Mouse (Mus musculus) CH12.LX (cell line): Measurements from ENCODE around the gene Nutm1. TPM values are rescaled to one million over a fixed set of nuclear protein-coding genes. Genes with fewer than 3 reads are reported as not detected.

Experiments used
- DNase-seq: peaks from one replicate; pipeline ENCODE4 v3.0.0-alpha.2; 2013; ENCODE audit errors: extremely low read depth
- H3K27ac ChIP-seq: 2 replicates; pipeline ENCODE4 v1.5.1; 2012; ENCODE audit warnings: low read depth, mild to moderate bottlenecking, control low read depth, moderate library complexity; ENCODE audit not compliant: insufficient read depth
- H3K27me3 ChIP-seq: replicated peaks from 2 replicates; pipeline ENCODE3; 2012; ENCODE audit warnings: inconsistent platforms
- H3K36me3 ChIP-seq, 2 experiments: replicated peaks in 1 of 2; 2 replicates each; pipeline versions ENCODE3 to v1.6.1; 2012; ENCODE audit warnings: inconsistent platforms in 1 of 2, low read length in 1 of 2, mild to moderate bottlenecking in 1 of 2, mixed read lengths in 1 of 2, moderate library complexity in 1 of 2; ENCODE audit not compliant: control insufficient read depth in 1 of 2, insufficient read depth in 1 of 2
- H3K4me1 ChIP-seq, 2 experiments: 2 replicates each; pipeline ENCODE4 v1.6.1; 2012; ENCODE audit warnings: inconsistent platforms in 1 of 2, moderate library complexity in 1 of 2; ENCODE audit not compliant: insufficient read depth in 2 of 2, control insufficient read depth in 1 of 2
- H3K4me2 ChIP-seq: 2 replicates; pipeline ENCODE4 v1.6.1; 2012; ENCODE audit warnings: low read depth, mild to moderate bottlenecking, control low read depth; ENCODE audit not compliant: poor library complexity, insufficient read depth, severe bottlenecking
- H3K4me3 ChIP-seq, 3 experiments: fragments of 150-350 bp in 1 of 3; sonication (generic) in 1 of 3; replicated peaks in 1 of 3; 2 replicates each; pipeline versions ENCODE3 to v1.5.1; 2011 to 2012; ENCODE audit warnings: low read depth in 2 of 3, low read length in 2 of 3, mild to moderate bottlenecking in 2 of 3, moderate library complexity in 2 of 3, control low read depth in 1 of 3, improper control_type of control experiment in 1 of 3, inconsistent platforms in 1 of 3, mixed read lengths in 1 of 3; ENCODE audit not compliant: poor library complexity in 1 of 3
- H3K79me2 ChIP-seq: replicated peaks from 2 replicates; pipeline ENCODE4 v1.6.1; 2012; ENCODE audit warnings: mild to moderate bottlenecking, moderate library complexity; ENCODE audit not compliant: control insufficient read depth, poor library complexity, insufficient read depth, severe bottlenecking; ENCODE audit errors: extremely low read depth
- H3K9ac ChIP-seq: 2 replicates; pipeline ENCODE4 v1.6.1; 2012; ENCODE audit warnings: low read depth, mild to moderate bottlenecking, control low read depth, moderate library complexity; ENCODE audit not compliant: insufficient read depth
- H3K9me3 ChIP-seq: replicated peaks from 2 replicates; pipeline ENCODE3; 2012; ENCODE audit warnings: low read length, inconsistent platforms, mixed read lengths
- BHLHE40 ChIP-seq: IDR thresholded peaks from 2 replicates; pipeline ENCODE4 v1.6.1; 2011; ENCODE audit warnings: mild to moderate bottlenecking, low read depth, low read length, improper control_type of control experiment
- CHD1 ChIP-seq: IDR thresholded peaks from 2 replicates; pipeline ENCODE4 v1.6.1; 2012; ENCODE audit warnings: low read depth, low read length, improper control_type of control experiment, inconsistent platforms
- CHD2 ChIP-seq: IDR thresholded peaks from 2 replicates; pipeline ENCODE4 v1.6.1; 2011; ENCODE audit warnings: low read length, improper control_type of control experiment
- CTCF ChIP-seq, 2 experiments: IDR thresholded peaks in 1 of 2; conservative IDR thresholded peaks in 1 of 2; 2 replicates each; pipeline ENCODE4 v1.5.1; 2011 to 2012; ENCODE audit warnings: low read depth in 2 of 2, low read length in 2 of 2, improper control_type of control experiment in 1 of 2, inconsistent platforms in 1 of 2, mild to moderate bottlenecking in 1 of 2, moderate library complexity in 1 of 2
- E2F4 ChIP-seq: IDR thresholded peaks from 2 replicates; pipeline ENCODE4 v1.6.1; 2011; ENCODE audit warnings: low read depth, low read length, improper control_type of control experiment; ENCODE audit not compliant: insufficient replicate concordance
- ELF1 ChIP-seq: IDR thresholded peaks from 2 replicates; pipeline ENCODE4 v1.6.1; 2014; ENCODE audit warnings: low read depth, mild to moderate bottlenecking, inconsistent platforms, low read length, improper control_type of control experiment
- EP300 ChIP-seq: IDR thresholded peaks from 2 replicates; pipeline ENCODE4 v1.6.1; 2011; ENCODE audit warnings: low read length, improper control_type of control experiment
- ETS1 ChIP-seq: conservative IDR thresholded peaks from 2 replicates; pipeline ENCODE4 v1.6.1; 2012; ENCODE audit warnings: low read depth, mild to moderate bottlenecking, inconsistent platforms, low read length, improper control_type of control experiment, moderate library complexity
- GABPA ChIP-seq: IDR thresholded peaks from 2 replicates; pipeline ENCODE4 v1.6.1; 2012; ENCODE audit warnings: low read depth, low read length, improper control_type of control experiment, inconsistent platforms; ENCODE audit not compliant: insufficient replicate concordance
- HCFC1 ChIP-seq: IDR thresholded peaks from 2 replicates; pipeline ENCODE4 v1.6.1; 2012; ENCODE audit warnings: low read depth, mild to moderate bottlenecking, inconsistent platforms, low read length, improper control_type of control experiment
- IRF4 ChIP-seq: IDR thresholded peaks from 2 replicates; pipeline ENCODE4 v1.6.1; 2014; ENCODE audit warnings: low read depth, mild to moderate bottlenecking, inconsistent platforms, low read length, improper control_type of control experiment
- JUN ChIP-seq: IDR thresholded peaks from 2 replicates; pipeline ENCODE4 v1.6.1; 2011; ENCODE audit warnings: low read depth, mild to moderate bottlenecking, low read length, improper control_type of control experiment, moderate library complexity; ENCODE audit not compliant: insufficient read depth
- JUND ChIP-seq: conservative IDR thresholded peaks from 2 replicates; pipeline ENCODE4 v1.6.1; 2011; ENCODE audit warnings: low read depth, low read length, improper control_type of control experiment
- KAT2A ChIP-seq: IDR thresholded peaks from 2 replicates; pipeline ENCODE4 v1.6.1; 2012; ENCODE audit warnings: low read length, improper control_type of control experiment, inconsistent platforms; ENCODE audit not compliant: insufficient replicate concordance
- MAFK ChIP-seq: IDR thresholded peaks from 2 replicates; pipeline ENCODE4 v1.6.1; 2011; ENCODE audit warnings: low read length, improper control_type of control experiment; ENCODE audit not compliant: insufficient replicate concordance
- MAX ChIP-seq: IDR thresholded peaks from 2 replicates; pipeline ENCODE4 v1.6.1; 2011; ENCODE audit warnings: low read length, improper control_type of control experiment
- MAZ ChIP-seq: IDR thresholded peaks from 2 replicates; pipeline ENCODE4 v1.6.1; 2012; ENCODE audit warnings: low read depth, mild to moderate bottlenecking, inconsistent platforms, low read length, improper control_type of control experiment, moderate library complexity
- MEF2A ChIP-seq: IDR thresholded peaks from 2 replicates; pipeline ENCODE4 v1.6.1; 2014; ENCODE audit warnings: low read depth, mild to moderate bottlenecking, inconsistent platforms, low read length, improper control_type of control experiment, borderline replicate concordance
- MXI1 ChIP-seq: IDR thresholded peaks from 2 replicates; pipeline ENCODE4 v1.6.1; 2011; ENCODE audit warnings: mild to moderate bottlenecking, low read depth, low read length, improper control_type of control experiment
- MYC ChIP-seq: IDR thresholded peaks from 2 replicates; pipeline ENCODE4 v1.6.1; 2011; ENCODE audit warnings: low read depth, mild to moderate bottlenecking, improper control_type of control experiment, low read length
- NELFE ChIP-seq: IDR thresholded peaks from 2 replicates; pipeline ENCODE4 v1.6.1; 2011; ENCODE audit warnings: low read depth, low read length, improper control_type of control experiment
- NRF1 ChIP-seq: IDR thresholded peaks from 2 replicates; pipeline ENCODE4 v1.6.1; 2014; ENCODE audit warnings: low read depth, mild to moderate bottlenecking, inconsistent platforms, low read length, improper control_type of control experiment, moderate library complexity
- POLR2A ChIP-seq: IDR thresholded peaks from 2 replicates; pipeline ENCODE4 v1.6.1; 2011; ENCODE audit warnings: low read depth, mild to moderate bottlenecking, improper control_type of control experiment, low read length
- POLR2AphosphoS2 ChIP-seq: IDR thresholded peaks from 2 replicates; pipeline ENCODE4 v1.6.1; 2011; ENCODE audit warnings: low read depth, low read length, improper control_type of control experiment
- RAD21 ChIP-seq: IDR thresholded peaks from 2 replicates; pipeline ENCODE4 v1.6.1; 2011; ENCODE audit warnings: low read depth, mild to moderate bottlenecking, low read length, improper control_type of control experiment, moderate library complexity
- RCOR1 ChIP-seq: conservative IDR thresholded peaks from 2 replicates; pipeline ENCODE4 v1.6.1; 2012; ENCODE audit warnings: low read depth, mild to moderate bottlenecking, inconsistent platforms, low read length, improper control_type of control experiment
- SIN3A ChIP-seq: IDR thresholded peaks from 2 replicates; pipeline ENCODE4 v1.6.1; 2012; ENCODE audit warnings: low read length, improper control_type of control experiment, inconsistent platforms
- SMC3 ChIP-seq: IDR thresholded peaks from 2 replicates; pipeline ENCODE4 v1.6.1; 2011; ENCODE audit warnings: low read depth, low read length, improper control_type of control experiment
- TBP ChIP-seq: conservative IDR thresholded peaks from 2 replicates; pipeline ENCODE4 v1.6.1; 2011; ENCODE audit warnings: low read depth, low read length, improper control_type of control experiment
- TCF12 ChIP-seq: IDR thresholded peaks from 2 replicates; pipeline ENCODE4 v1.6.1; 2014; ENCODE audit warnings: low read depth, mild to moderate bottlenecking, inconsistent platforms, low read length, improper control_type of control experiment
- UBTF ChIP-seq: IDR thresholded peaks from 2 replicates; pipeline ENCODE4 v1.6.1; 2012; ENCODE audit warnings: low read depth, mild to moderate bottlenecking, inconsistent platforms, low read length, improper control_type of control experiment, moderate library complexity
- USF1 ChIP-seq: IDR thresholded peaks from 2 replicates; pipeline ENCODE4 v1.6.1; 2014; ENCODE audit warnings: low read depth, mild to moderate bottlenecking, inconsistent platforms, low read length, improper control_type of control experiment
- USF2 ChIP-seq: conservative IDR thresholded peaks from 2 replicates; pipeline ENCODE4 v1.6.1; 2011; ENCODE audit warnings: low read depth, low read length, improper control_type of control experiment
- ZC3H11A ChIP-seq: IDR thresholded peaks from 2 replicates; pipeline ENCODE4 v1.6.1; 2012; ENCODE audit warnings: low read depth, mild to moderate bottlenecking, inconsistent platforms, low read length, improper control_type of control experiment
- ZKSCAN1 ChIP-seq: IDR thresholded peaks from 2 replicates; pipeline ENCODE4 v1.6.1; 2012; ENCODE audit warnings: low read depth, inconsistent platforms, low read length, improper control_type of control experiment, borderline replicate concordance
- ZMIZ1 ChIP-seq: IDR thresholded peaks from 2 replicates; pipeline ENCODE4 v1.6.1; 2012; ENCODE audit warnings: low read depth, mild to moderate bottlenecking, inconsistent platforms, low read length, improper control_type of control experiment
- ZNF384 ChIP-seq: IDR thresholded peaks from 2 replicates; pipeline ENCODE4 v1.6.1; 2012; ENCODE audit warnings: low read depth, low read length, improper control_type of control experiment, inconsistent platforms
- dilution Hi-C: fragments of 300-500 bp; cut with MboI; formaldehyde crosslinking; loops from 2 replicates; pipeline ENCODE4 v1.14.3; 2020; ENCODE audit warnings: low sequenced_read_pairs; ENCODE audit not compliant: extremely low pct_unique_long_range_greater_than_20kb, extremely low pct_ligation_motif_present
- in situ Hi-C: fragments of 300-500 bp; cut with MboI; formaldehyde crosslinking; loops from 3 replicates; pipeline ENCODE4 v1.14.3; 2019; ENCODE audit warnings: low sequenced_read_pairs, low pct_ligation_motif_present, low pct_unique_long_range_greater_than_20kb, mixed read lengths
- polyA plus RNA-seq: library from polyadenylated mRNA; unstranded; fragments of >175 nt; gene quantifications from 2 replicates; pipeline ENCODE4 v1.2.1, GENCODE M21; 2012; ENCODE audit warnings: low read depth; ENCODE audit not compliant: insufficient read length
- total RNA-seq, 2 experiments: library from RNA; depleted of rRNA; stranded (reverse); fragments of 300-350 nt in 1 of 2; fragments of >200 nt in 1 of 2; gene quantifications; 2 replicates each; pipeline ENCODE4 v1.2.3; 2012 to 2014

Gene Nutm1
- total and polyA plus RNA-seq, 3 experiments = not detected

DNA sequence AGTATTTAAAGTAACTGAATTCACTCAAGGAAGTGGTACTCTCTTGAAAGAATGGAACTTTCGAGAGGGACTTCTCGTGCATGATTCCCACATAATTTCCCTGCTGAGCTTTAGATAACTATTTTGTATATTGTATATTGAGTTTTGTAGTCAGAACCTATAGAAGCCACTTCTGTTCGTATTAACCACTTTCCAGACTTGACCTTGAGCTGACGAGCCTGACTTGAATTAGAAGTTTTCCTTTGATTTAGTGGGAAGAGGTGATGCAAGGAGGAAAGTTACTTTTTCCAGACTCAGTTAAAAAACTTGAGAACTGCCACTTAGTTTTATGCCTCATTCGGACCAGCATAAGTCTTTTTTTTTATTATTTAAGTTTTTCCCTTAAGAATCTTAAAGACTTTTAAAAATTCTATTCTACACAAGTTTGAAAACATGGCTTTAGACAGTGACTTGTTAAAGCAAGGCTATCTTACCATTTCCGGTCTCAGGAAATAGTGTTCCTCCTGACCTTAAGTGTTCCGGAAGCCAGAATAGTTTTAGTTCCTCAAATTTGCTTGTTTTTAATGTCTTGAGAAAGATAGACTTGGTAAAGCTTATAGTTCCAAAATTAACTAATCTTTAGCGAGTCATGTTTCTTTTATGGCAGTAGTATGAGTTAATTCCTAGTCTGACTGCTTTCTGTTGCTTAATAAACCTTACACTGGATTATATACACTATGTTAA, 8.6 kb upstream of the Nutm1 start:
- H3K9ac ChIP-seq = peak overlapping the region; percentile 93
- H3K27me3 ChIP-seq = no peaks in the 10 kb centered on the region
- TF ChIP-seq E2F4 = no peak
- TF ChIP-seq UBTF = no peak
- TF ChIP-seq TBP = peak; percentile 92
- TF ChIP-seq RCOR1 = no peak
- TF ChIP-seq HCFC1 = peak; percentile 25; the same call in 1 of the 2 replicates
- peak; percentile 47 for TF ChIP-seq MEF2A
- no peak for TF ChIP-seq ZKSCAN1
- TF ChIP-seq RAD21 = no peak
- no peak for TF ChIP-seq MAZ
- peak; percentile 46; the same call in 1 of the 2 replicates for TF ChIP-seq ETS1
- TF ChIP-seq GABPA = no peak
- no peak for TF ChIP-seq USF2
- TF ChIP-seq BHLHE40 = 0 out of 2 replicates have a peak, but pooled peaks have one; percentile 31
- TF ChIP-seq POLR2A = peak; percentile 41; the same call in 1 of the 2 replicates
- TF ChIP-seq SIN3A = no peak; the same call in 1 of the 2 replicates
- TF ChIP-seq MAFK = no peak
- no peak for TF ChIP-seq CHD2
- TF ChIP-seq ZMIZ1 = no peak
- no peak for TF ChIP-seq MXI1
- TF ChIP-seq IRF4 = peak; percentile 97
- TF ChIP-seq NELFE = no peak
- TF ChIP-seq JUN = peak; percentile 75
- no peak for TF ChIP-seq ZC3H11A
- TF ChIP-seq MAX = no peak
- no peak for TF ChIP-seq POLR2AphosphoS2
- TF ChIP-seq USF1 = no peak
- no peak for TF ChIP-seq SMC3
- TF ChIP-seq TCF12 = peak; percentile 36; the same call in 1 of the 2 replicates
- no peak for TF ChIP-seq NRF1
- no peak for TF ChIP-seq ZNF384
- peak; percentile 75; the same call in 1 of the 2 replicates for TF ChIP-seq MYC
- peak; percentile 88 for TF ChIP-seq JUND
- TF ChIP-seq CHD1 = no peak
- TF ChIP-seq CTCF (conservative IDR thresholded peaks at IDR 0.05 in 1 of 2, IDR thresholded peaks at IDR 0.05 in 1 of 2; ENCODE audit: low read depth in 2 of 2, low read length in 2 of 2) = no peak
- TF ChIP-seq KAT2A = no peak
- peak; percentile 96 for TF ChIP-seq EP300
- TF ChIP-seq ELF1 = peak; percentile 70
- H3K36me3 ChIP-seq = peaks cover 0 to 24% of the 10 kb centered on the region in 2 experiments
- peak overlapping the region; percentile 89 for H3K4me2 ChIP-seq
- peak; percentile 80 for DNase-seq
- no peaks in the 10 kb centered on the region for H3K9me3 ChIP-seq
- peak overlapping the region; percentile 55 to 88 (median 81) for H3K4me3 ChIP-seq
- dilution Hi-C loops (no loop called here), in situ Hi-C loops (loop anchor here (10.0 kb wide), 2 partner anchors 97 to 207 kb away; partner anchors contain the start of gene Emc4)
- peak overlapping the region; percentile 62; the same call in 1 of the 2 replicates for H3K27ac ChIP-seq
- peaks cover 2 to 44% of the 10 kb centered on the region in 2 experiments; a peak in 2 of 4 replicates for H3K4me1 ChIP-seq
- peaks cover 43% of the 10 kb centered on the region for H3K79me2 ChIP-seq
